Mouse (Mus musculus): ENCODE results near the gene Ly86.

DNA sequence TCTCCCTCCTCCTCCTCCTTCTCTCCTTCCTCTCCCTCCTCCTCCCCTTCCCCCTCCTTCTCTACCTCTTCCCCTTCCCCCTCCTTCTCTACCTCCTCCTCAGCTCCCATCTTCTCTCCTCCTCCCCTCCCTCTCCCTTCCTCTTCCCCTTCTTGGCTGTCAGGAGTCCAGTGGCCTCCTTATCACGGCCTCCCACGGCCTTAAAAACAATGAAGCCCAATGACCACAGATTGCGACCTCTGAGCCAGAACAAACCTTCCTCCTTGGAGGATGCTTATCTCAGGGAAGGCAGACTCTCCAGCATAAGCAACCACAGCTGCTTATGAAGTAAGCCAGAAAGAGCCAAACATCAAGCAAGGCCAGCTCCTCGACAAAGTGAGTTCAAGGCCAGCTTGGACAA is 97.0 kb downstream of the Ly86 start:
- TF ChIP-seq CTCF (IDR thresholded peaks at IDR 0.05; ENCODE audit: control insufficient read depth, insufficient read depth, insufficient replicate concordance, low read depth, low read length), result no peak
- TF ChIP-seq POLR2A (IDR thresholded peaks at IDR 0.05; ENCODE audit: control insufficient read depth, low read depth, low read length), result no peak
